Mouse (Mus musculus) lung, embryonic 15.5 days (tissue): Measurements from ENCODE around the gene Nav2. TPM values are rescaled to one million over a fixed set of nuclear protein-coding genes. Genes with fewer than 3 reads are reported as not detected.
A peak's percentile ranks its signal among the peaks of the same experiment; 100 is the strongest.

Experiments
- ATAC-seq: fragments of 200-750 bp; cut with Nextera tagmentation; 2 replicates; pipeline ENCODE4 v1.8.0; 2017; ENCODE audit warnings: moderate number of reproducible peaks, borderline replicate concordance; ENCODE audit not compliant: low FRiP score, low TSS enrichment; ENCODE audit errors: extremely low read depth
- H3K27ac ChIP-seq: fragments of 300-500 bp; sonication (generic); 2 replicates; pipeline ENCODE4 v1.5.1; 2015; ENCODE audit warnings: moderate library complexity, mild to moderate bottlenecking, inconsistent platforms
- H3K27me3 ChIP-seq: fragments of 300-500 bp; sonication (generic); 2 replicates; pipeline ENCODE4 v1.6.1; 2015; ENCODE audit warnings: inconsistent platforms
- H3K36me3 ChIP-seq: fragments of 300-500 bp; sonication (generic); 2 replicates; pipeline ENCODE4 v1.6.1; 2015; ENCODE audit warnings: inconsistent platforms
- H3K4me1 ChIP-seq: fragments of 300-500 bp; sonication (generic); 2 replicates; pipeline ENCODE4 v1.6.1; 2015; ENCODE audit warnings: inconsistent platforms
- H3K4me2 ChIP-seq: fragments of 300-500 bp; sonication (generic); 2 replicates; pipeline ENCODE4 v1.6.1; 2015; ENCODE audit warnings: inconsistent platforms, mild to moderate bottlenecking, moderate library complexity
- H3K4me3 ChIP-seq: fragments of 300-500 bp; sonication (generic); 2 replicates; pipeline ENCODE4 v1.5.1; 2015; ENCODE audit warnings: mild to moderate bottlenecking, inconsistent platforms
- H3K9ac ChIP-seq: fragments of 300-500 bp; sonication (generic); 2 replicates; pipeline ENCODE4 v1.6.1; 2015; ENCODE audit warnings: inconsistent platforms
- H3K9me3 ChIP-seq: fragments of 300-500 bp; sonication (generic); 2 replicates; pipeline ENCODE4 v1.6.1; 2016; ENCODE audit warnings: inconsistent platforms
- WGBS: fragments of 180-500 bp; shearing (Covaris S2); methylation state at CpG from one replicate; pipeline ENCODE4 v1.1.7; 2015; 5-methylcytosine and 5-hydroxymethylcytosine counted together
- polyA plus RNA-seq: library from polyadenylated mRNA; unstranded; fragments of >200 nt; fragmentation: Nextera tagmentation; extraction: Ambion mirVana; gene quantifications from 2 replicates; pipeline ENCODE4 v1.2.1, GENCODE M21; 2015

Gene Nav2
- polyA plus RNA-seq, 1 experiment from 2014 or later: 27.6 TPM

DNA sequence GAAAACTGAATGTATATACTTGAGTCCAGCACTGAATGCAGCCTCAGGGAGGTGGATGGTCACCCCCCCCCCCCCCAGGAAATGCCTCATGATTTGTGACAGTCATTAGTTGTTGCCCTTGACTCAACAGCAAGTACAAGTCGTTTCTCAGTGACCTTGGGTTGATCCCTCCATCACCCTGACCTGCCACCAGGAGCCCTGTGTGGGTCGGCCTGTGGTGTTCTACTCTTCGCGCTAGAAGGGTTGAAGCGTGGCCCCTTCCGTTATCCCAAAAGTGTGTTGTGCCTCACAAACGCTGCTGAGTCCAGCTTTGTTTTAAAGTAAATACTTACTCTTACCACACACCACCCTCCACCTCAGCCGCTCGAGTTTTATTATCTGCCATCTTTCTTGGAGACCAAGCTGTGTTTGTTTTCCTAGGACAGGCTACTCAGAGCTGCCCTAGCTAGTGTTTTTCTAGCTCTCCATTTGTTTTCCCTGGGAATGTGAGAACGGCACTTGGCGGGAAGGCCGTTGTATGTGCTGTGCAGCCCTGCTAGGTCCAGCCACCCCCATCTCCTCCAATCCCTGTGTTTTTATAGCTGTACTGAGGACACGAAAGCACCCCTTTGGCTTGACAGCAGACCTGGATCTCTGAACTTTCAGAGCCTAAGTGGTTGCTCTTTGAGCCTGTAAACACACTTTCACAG lies 659.0 kb downstream of the Nav2 start:
- H3K36me3 ChIP-seq: peaks cover 40% of the 10 kb centered on the region
- no peaks in the 10 kb centered on the region for H3K27me3 ChIP-seq
- no peak for ATAC-seq
- H3K27ac ChIP-seq: 0 out of 2 replicates have a peak overlapping the region, but pooled peaks have one; percentile 8
- no peak overlapping the region for H3K4me2 ChIP-seq
- H3K4me3 ChIP-seq: no peak overlapping the region
- H3K4me1 ChIP-seq: peaks cover 11% of the 10 kb centered on the region; the same call in 1 of the 2 replicates
- H3K9ac ChIP-seq: no peak overlapping the region
- 32% methylated on average over 13 of the region's 13 CpGs for WGBS
- no peaks in the 10 kb centered on the region for H3K9me3 ChIP-seq

DNA sequence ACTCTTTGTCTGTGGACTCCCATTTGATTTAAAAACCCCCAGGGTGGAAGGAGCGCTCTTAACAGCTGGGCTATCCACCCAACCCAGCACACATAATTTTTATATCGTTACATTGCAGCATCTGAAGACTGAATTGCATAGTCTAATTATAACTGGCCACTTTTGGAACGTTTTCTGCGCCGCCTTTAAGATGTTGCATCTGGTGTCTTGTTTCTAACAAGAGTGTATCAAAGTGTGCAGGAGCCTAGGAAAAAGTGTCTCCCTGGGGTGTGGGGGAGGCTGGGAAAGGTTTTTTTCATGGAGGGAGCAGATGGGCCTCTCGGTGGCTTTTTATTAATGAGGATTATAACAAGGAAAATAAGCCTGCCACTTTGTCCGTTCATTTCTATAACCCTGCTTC lies 661.1 kb downstream of the Nav2 start:
- Histone ChIP-seq H3K36me3 (peaks cover 44% of the 10 kb centered on the region), H3K4me1 (0 out of 2 replicates have a peak, but pooled peaks cover 5% of the 10 kb centered on the region), H3K27me3 (no peaks in the 10 kb centered on the region), H3K4me3 (no peak overlapping the region), H3K4me2 (no peak overlapping the region), H3K9ac (no peak overlapping the region), H3K27ac (no peak overlapping the region), H3K9me3 (no peaks in the 10 kb centered on the region)
- no peak for ATAC-seq
- 83% methylated on average over 7 of the region's 7 CpGs for WGBS

DNA sequence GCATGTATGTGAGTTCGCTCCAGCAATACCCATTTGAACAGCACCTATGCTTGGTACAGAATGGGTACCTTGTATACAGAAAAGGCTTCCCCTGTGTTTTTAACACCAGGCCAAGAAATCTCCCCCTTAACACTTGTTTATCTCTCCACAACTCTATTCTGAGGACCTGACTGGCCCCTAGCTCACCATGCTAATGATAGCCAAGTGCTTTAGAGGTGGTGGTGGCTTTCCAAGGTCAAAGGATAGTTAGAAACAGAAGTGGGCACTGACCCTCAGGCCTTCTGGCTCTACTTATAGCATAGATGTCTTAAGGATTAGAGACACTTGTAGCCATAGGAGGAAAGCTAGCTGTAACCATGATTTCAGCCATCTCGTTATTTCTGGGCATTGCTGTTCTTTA lies 663.1 kb downstream of the Nav2 start:
- 90% methylated on average over 2 of the region's 2 CpGs for WGBS
- H3K27ac ChIP-seq: no peak overlapping the region

DNA sequence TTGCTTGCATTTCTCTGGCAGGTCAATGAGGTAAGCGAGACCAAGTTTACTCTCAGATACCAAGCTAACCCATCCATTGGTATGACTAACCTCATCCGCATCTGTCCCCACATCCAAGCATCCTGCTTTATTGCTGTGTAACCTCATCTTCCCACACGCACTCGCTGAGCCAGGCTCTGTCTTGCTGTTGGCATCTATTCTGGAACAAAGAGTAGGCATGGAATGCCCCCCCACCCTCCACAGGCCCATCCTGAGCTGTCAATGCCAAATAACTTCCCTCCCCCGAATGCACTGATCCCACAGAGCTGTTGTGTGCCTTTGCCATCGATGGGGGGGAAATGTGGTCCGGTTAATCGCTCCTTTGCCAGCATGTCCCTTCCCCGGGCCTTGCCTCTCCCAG lies 666.7 kb downstream of the Nav2 start:
- no peak overlapping the region for H3K4me3 ChIP-seq
- H3K9ac ChIP-seq: no peak overlapping the region
- 96% methylated on average over 9 of the region's 9 CpGs for WGBS
- H3K9me3 ChIP-seq: no peaks in the 10 kb centered on the region
- H3K36me3 ChIP-seq: peaks cover 65% of the 10 kb centered on the region
- ATAC-seq: no peak
- no peak overlapping the region for H3K4me2 ChIP-seq
- H3K27me3 ChIP-seq: no peaks in the 10 kb centered on the region
- no peak overlapping the region for H3K27ac ChIP-seq
- H3K4me1 ChIP-seq: no peaks in the 10 kb centered on the region

More for the DNA sequence above, 663.1 kb downstream of the Nav2 start:
- Histone ChIP-seq H3K9ac (no peak overlapping the region), H3K9me3 (no peaks in the 10 kb centered on the region), H3K27me3 (no peaks in the 10 kb centered on the region), H3K4me1 (0 out of 2 replicates have a peak, but pooled peaks cover 5% of the 10 kb centered on the region), H3K4me3 (no peak overlapping the region), H3K36me3 (peaks cover 47% of the 10 kb centered on the region), H3K4me2 (no peak overlapping the region)
- no peak for ATAC-seq

DNA sequence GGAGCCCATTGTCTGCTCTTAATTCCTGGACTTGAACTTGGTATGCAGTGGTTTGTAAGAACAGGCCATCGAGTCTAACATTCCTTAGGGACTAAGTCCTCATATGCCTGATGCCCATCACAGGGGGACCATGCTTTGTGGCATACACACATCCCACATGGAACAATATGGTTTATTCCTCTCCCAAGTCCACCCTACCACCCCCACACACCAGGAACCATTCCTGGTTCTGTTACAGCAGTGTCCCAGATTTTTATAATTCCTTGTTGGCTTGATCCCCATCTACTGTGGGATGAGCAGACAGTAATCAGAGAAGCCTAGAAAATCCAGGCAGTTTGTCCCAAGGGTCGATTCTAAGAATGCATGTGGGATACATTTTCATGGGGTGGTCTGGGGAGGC lies 668.6 kb downstream of the Nav2 start:
- Histone ChIP-seq H3K27ac (no peak overlapping the region), H3K27me3 (no peaks in the 10 kb centered on the region), H3K4me2 (no peak overlapping the region), H3K4me1 (no peaks in the 10 kb centered on the region), H3K9me3 (no peaks in the 10 kb centered on the region), H3K9ac (no peak overlapping the region), H3K36me3 (peaks cover 51% of the 10 kb centered on the region), H3K4me3 (no peak overlapping the region)
- ATAC-seq: no peak
- 69% methylated on average over 2 of the region's 2 CpGs for whole genome bisulfite sequencing

DNA sequence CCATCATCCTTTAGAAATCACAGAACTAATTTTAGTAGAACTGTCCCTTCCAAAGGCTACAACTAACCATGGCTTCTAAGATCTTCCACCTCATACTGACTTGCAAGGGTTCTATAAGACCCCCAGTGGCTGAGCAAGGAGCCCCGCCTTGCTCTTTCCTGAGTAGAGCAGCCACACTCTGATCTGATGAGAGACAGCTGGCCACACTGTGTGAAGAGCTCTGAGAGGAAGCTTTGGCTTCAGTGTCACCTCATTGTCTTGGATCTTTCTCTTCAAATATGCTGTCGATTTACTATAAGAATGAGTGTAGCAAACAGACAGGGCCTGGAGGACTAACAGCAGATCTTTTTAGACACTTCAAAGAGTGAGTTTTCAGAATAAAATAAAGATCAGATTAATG lies 673.4 kb downstream of the Nav2 start:
- no peak overlapping the region for H3K4me3 ChIP-seq
- no peak overlapping the region for H3K4me2 ChIP-seq
- peaks cover 51% of the 10 kb centered on the region for H3K36me3 ChIP-seq
- H3K27me3 ChIP-seq: no peaks in the 10 kb centered on the region
- 56% methylated on average over 2 of the region's 2 CpGs for WGBS
- no peak overlapping the region for H3K9ac ChIP-seq
- no peaks in the 10 kb centered on the region for H3K9me3 ChIP-seq
- H3K4me1 ChIP-seq: peaks cover 10% of the 10 kb centered on the region
- peak; percentile 78 for ATAC-seq
- H3K27ac ChIP-seq: peak overlapping the region; percentile 78

DNA sequence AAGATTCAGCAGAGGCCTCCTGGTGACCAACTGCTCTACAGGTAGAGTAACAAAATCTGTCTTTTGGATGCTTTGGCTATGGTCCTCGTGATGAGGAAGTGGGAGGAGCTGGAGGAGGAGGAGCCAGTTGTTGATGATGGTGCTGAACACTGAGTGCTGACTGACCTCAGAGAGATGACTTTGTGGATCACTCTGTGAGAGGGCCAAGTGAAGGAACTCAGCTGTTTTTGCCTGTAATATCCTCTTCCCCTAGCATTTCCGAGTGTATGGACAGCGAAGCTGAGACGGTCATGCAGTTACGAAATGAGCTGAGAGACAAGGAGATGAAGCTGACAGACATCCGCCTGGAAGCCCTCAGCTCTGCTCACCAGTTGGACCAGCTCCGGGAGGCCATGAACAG lies 674.0 kb downstream of the Nav2 start:
- Histone ChIP-seq H3K9ac (no peak overlapping the region), H3K27me3 (no peaks in the 10 kb centered on the region), H3K9me3 (no peaks in the 10 kb centered on the region), H3K4me3 (no peak overlapping the region), H3K4me2 (peak overlapping the region; percentile 3; the same call in 1 of the 2 replicates), H3K4me1 (peaks cover 10% of the 10 kb centered on the region), H3K27ac (peak overlapping the region; percentile 81), H3K36me3 (peaks cover 50% of the 10 kb centered on the region)
- 43% methylated on average over 7 of the region's 7 CpGs for WGBS
- ATAC-seq: peak; percentile 82

DNA sequence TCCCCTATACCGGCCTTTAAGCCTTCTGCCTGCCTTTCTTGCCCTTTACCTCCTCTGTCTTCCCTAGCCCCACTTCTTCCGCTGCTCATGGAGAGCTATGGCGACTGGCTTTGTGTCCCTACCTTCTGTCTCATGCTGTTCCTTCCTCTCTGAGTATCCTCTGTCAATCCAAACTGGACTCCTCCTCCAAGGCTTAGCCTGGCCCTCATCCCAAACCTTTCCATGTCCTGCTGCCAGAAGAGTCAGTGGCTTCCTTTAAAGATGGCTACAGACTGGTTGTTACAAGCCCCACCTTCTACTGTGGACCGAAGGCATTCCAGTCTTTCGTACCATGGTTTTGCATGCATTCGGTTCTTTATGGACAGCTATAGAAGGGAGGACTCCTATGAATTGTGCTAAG lies 674.7 kb downstream of the Nav2 start:
- H3K9me3 ChIP-seq: no peaks in the 10 kb centered on the region
- peak overlapping the region; percentile 81 for H3K27ac ChIP-seq
- H3K4me2 ChIP-seq: peak overlapping the region; percentile 3; the same call in 1 of the 2 replicates
- H3K4me3 ChIP-seq: no peak overlapping the region
- no peak for ATAC-seq
- no peak overlapping the region for H3K9ac ChIP-seq
- peaks cover 51% of the 10 kb centered on the region for H3K36me3 ChIP-seq
- WGBS: 86% methylated on average over 6 of the region's 6 CpGs
- H3K4me1 ChIP-seq: peaks cover 10% of the 10 kb centered on the region
- H3K27me3 ChIP-seq: no peaks in the 10 kb centered on the region

DNA sequence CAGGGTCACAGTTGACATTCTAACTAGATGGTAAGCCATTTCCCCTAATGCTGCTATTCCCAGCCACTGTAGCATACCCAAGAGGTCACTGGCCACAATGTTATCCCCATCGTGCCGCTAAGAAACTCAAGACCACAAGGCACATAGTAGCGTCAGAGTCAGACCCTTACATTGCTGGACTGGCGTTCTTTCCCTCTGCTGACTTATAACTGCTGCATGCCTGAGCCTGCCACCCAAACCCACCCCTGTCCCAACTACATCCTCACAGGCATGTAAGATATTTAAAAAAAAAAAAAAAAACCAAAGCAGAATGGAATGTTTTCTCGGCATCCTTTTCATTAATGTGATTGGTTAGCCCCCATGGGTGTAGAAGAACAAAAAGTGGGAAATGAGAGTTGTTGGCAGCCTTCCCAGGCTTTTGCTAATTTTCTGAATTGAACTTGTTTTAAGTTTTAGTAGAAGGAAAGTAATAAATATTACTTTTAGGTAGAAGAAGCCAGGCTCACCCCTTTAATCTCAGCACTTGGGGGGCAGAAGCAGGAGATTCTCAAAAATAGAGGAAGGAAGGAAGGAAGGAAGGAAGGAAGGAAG lies 678.1 kb downstream of the Nav2 start:
- H3K4me1 ChIP-seq: peaks cover 10% of the 10 kb centered on the region
- no peaks in the 10 kb centered on the region for H3K27me3 ChIP-seq
- H3K9me3 ChIP-seq: no peaks in the 10 kb centered on the region
- no peak overlapping the region for H3K27ac ChIP-seq
- ATAC-seq: no peak
- H3K9ac ChIP-seq: no peak overlapping the region
- no peak overlapping the region for H3K4me3 ChIP-seq
- 49% methylated on average over 5 of the region's 5 CpGs for WGBS
- H3K36me3 ChIP-seq: peaks cover 63% of the 10 kb centered on the region
- no peak overlapping the region for H3K4me2 ChIP-seq

DNA sequence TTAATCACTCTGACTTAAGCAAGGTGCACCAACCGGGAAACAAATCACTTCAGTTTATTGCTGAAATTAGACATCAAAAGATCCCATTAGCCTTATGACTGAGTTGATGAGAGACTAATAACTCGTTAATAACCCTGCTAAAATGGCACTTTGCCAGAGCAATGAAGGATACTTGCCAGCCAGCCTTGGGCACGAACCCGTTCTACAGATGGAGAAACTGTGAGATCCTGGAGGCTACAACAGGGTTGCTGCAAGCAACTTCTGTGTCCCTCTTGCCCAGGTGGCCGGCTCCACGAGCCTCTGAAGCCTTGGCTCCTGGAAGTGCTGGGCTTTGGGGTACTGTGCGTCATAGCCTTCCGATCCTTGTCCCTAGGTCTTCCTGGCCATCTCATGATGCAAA lies 681.1 kb downstream of the Nav2 start:
- Histone ChIP-seq H3K4me2 (no peak overlapping the region), H3K27ac (no peak overlapping the region), H3K4me1 (peaks cover 3% of the 10 kb centered on the region; the same call in 1 of the 2 replicates), H3K4me3 (no peak overlapping the region), H3K36me3 (peaks cover 73% of the 10 kb centered on the region), H3K9ac (no peak overlapping the region), H3K9me3 (no peaks in the 10 kb centered on the region), H3K27me3 (no peaks in the 10 kb centered on the region)
- no peak for ATAC-seq
- WGBS: 82% methylated on average over 8 of the region's 8 CpGs

DNA sequence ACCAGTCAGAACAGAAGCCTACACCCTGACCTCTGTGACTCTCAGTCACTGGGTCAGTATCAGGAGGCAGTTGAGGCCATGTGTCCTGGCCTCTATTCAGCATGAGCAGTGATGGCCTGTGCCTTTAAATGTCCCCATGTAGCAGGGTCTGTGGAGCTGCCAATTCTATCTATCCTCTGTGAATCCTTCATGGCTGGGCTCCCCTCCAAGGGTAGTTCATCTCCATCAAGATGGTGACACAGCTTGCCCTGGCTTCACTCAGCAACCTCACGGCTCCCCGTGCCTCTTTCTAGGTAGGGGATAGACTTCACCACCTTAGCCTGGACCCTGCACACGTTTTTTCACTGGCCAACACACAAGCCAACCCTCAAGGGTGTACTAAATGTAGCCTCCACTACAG lies 689.3 kb downstream of the Nav2 start:
- no peak for ATAC-seq
- 58% methylated on average over 3 of the region's 3 CpGs for WGBS
- Histone ChIP-seq H3K4me3 (no peak overlapping the region), H3K9me3 (no peaks in the 10 kb centered on the region), H3K4me2 (no peak overlapping the region), H3K27me3 (no peaks in the 10 kb centered on the region), H3K27ac (no peak overlapping the region), H3K36me3 (peaks cover 51% of the 10 kb centered on the region), H3K9ac (no peak overlapping the region), H3K4me1 (0 out of 2 replicates have a peak, but pooled peaks cover 7% of the 10 kb centered on the region)

DNA sequence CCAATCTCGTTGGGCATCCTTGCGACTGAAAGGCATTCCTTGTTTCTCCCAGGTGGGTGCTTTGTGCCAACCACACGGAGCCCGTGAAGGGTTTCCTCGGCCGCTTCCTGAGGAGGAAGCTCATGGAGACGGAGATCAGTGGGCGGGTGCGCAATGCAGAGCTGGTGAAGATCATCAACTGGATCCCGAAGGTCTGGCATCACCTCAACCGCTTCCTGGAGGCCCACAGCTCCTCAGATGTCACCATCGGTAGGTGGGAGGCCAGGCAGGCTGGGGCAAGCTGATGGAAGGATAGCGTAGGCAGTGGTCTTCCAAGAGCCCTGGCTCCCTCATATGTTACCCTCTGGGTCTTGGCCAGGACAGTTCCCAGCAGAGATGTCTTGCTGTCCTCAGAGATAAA lies 689.7 kb downstream of the Nav2 start:
- Histone ChIP-seq H3K27ac (no peak overlapping the region), H3K4me2 (no peak overlapping the region), H3K9me3 (no peaks in the 10 kb centered on the region), H3K4me3 (no peak overlapping the region), H3K9ac (no peak overlapping the region), H3K4me1 (0 out of 2 replicates have a peak, but pooled peaks cover 7% of the 10 kb centered on the region), H3K27me3 (no peaks in the 10 kb centered on the region), H3K36me3 (peaks cover 46% of the 10 kb centered on the region)
- 92% methylated on average over 13 of the region's 13 CpGs for WGBS
- ATAC-seq: no peak
